Mouse (Mus musculus): ENCODE results near the gene Gm21887.
"Not testable (repeated sequence)": the region's sequence is repeated elsewhere in the genome, so short reads cannot be mapped to it uniquely, and the experiment has no call there.

Gm21887 gene

GRCm38 (mm10) chrX:170009016-170009750 is at the start of gene Gm21887:
Gene Gm21887, plus strand, starts transcription at chrX:170009659.
- DNase-seq: peak; percentile 99 to 100

- no peak for DNase-seq
Measured at GRCm38 (mm10) chrX:169969337-169969736, 40.1 kb upstream of the Gm21887 start.

DNA sequence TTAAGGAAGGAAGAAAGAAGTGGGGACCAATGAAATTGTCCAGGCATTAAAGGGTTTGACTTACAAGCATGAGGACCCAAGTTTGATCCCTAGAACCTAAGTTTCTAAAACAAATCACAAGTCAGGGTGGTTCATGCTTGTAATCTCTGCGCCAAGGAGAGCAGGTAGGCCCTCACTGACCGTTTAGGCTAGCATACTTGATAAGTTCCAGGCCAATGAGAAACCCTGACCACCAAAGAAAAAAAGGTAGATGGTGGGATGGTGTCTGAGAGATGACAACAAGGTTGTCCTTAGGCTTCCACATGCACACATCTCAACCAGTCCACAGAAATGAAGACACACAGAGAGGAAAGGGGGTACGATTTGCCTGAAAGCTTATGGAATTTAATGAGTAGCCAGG is 39.7 kb upstream of the Gm21887 start:
- DNase-seq: peak in 1 of 2 experiments; percentile 3

DNA sequence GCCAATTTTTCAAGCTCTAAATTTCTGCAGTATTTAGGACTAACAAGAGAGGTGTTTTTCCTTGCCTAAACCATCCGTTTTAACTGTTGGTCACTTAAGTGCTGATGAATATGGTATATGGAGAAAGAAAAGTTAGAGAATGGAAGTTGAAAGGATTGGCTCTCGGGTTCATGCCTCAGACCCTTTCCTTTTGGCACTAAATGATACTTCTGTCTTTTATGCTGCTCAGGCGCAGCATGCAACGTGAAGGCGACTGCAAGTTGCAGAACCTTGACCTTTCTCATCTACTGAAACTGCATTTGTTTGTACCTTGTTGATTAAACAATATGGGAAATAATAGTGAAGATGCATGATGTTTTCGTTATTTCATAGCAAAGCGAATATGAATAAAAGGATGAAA is 38.9 kb upstream of the Gm21887 start:
- DNase-seq: peak in 1 of 2 experiments; percentile 3

- not testable (repeated sequence) for DNase-seq
Measured at GRCm38 (mm10) chrX:169971562-169971961, 37.9 kb upstream of the Gm21887 start.

DNA sequence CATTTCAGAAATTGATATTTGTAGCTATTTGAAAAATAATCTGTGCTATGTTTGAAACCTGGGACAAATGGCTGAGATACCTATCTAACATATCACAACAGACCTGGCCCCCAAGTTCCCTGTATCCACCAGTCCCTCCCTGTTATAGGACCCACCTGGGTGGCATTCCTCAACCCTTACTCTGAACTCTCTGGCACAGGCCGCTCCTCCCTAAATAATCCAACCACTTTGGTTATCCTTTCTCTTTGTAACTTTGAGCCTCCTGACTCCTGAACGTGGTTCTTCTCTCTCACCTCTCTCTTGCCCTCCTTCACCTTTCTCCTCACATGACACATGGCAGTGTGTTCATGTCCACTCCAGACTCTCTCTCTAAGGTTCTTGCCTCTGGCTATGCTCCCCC is 37.3 kb upstream of the Gm21887 start:
- DNase-seq: peak in 1 of 2 experiments; percentile 8

GRCm38 (mm10) chrX:169972791-169973494 is 36.5 kb upstream of the Gm21887 start:
- DNase-seq: peak; percentile 24 to 47

- peak in 1 of 2 experiments; percentile 15 for DNase-seq
Measured at GRCm38 (mm10) chrX:169973806-169974205, 35.7 kb upstream of the Gm21887 start.

- peak; percentile 23 to 44 for DNase-seq
Measured at GRCm38 (mm10) chrX:169974456-169974855, 35.0 kb upstream of the Gm21887 start.

DNA sequence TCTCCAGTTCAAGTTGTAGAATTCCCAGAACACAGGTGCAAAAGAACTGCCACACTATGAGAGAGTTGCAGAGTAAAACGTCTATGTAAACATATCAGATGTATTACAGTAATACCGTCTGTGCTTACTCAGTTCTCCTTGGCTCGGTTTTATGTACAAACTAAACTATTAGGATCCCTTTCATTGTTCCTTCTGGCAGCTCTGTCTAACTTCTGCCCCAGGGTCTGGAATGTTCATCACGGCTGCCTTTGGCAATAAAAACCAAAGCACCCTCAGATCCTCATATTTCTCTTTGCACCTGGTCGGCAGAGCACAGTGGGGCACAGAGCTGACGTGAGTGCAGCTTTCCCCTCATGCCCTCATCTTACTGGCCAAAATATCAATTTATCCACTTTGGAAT is 34.5 kb upstream of the Gm21887 start:
- DNase-seq: peak; percentile 28 to 39

GRCm38 (mm10) chrX:169975681-169976131 is 33.8 kb upstream of the Gm21887 start:
- peak; percentile 22 to 42 for DNase-seq

DNA sequence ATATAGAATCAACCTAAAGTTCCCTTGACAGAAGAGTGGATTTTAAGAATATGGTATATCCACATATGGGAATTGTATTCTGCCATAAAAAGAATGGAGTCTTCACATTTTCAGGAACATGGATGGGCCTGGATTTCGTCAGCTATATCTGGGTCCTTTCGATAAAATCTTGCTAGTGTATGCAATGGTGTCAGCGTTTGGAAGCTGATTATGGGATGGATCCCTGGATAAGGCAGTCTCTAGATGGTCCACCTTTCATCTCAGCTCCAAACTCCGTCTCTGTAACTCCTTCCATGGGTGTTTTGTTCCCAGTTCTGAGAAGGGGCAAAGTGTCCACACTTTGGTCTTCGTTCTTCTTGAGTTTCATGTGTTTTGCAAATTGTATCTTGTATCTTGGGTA is 33.1 kb upstream of the Gm21887 start:
- peak in 1 of 2 experiments; percentile 14 for DNase-seq

GRCm38 (mm10) chrX:169977856-169978435 is 31.5 kb upstream of the Gm21887 start:
- DNase-seq: peak in 1 of 2 experiments; percentile 50

GRCm38 (mm10) chrX:169978436-169979381 is 30.8 kb upstream of the Gm21887 start:
- DNase-seq: peak; percentile 81 to 90

GRCm38 (mm10) chrX:169979461-169980202 is 29.8 kb upstream of the Gm21887 start:
- peak; percentile 19 to 49 for DNase-seq

DNA sequence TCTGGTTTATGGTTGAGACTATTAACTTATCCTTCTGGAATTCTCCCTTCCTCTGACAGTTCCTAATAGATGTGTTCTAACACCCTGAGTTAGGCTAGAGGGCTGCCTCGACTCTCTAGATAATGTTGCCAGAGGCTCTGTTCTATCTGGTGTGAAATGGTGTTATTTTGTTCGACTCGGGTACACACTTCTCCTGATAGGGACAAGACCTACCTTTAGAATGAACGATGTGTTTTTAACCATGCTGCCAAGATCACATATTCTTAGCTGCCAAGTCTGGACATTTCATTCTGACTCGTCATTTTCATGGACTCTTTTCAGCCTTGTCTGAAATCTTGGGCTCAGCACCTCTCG is 29.3 kb upstream of the Gm21887 start:
- DNase-seq: peak; percentile 14 to 32

- peak; percentile 50 to 54 for DNase-seq
Measured at GRCm38 (mm10) chrX:169980809-169981289, 28.6 kb upstream of the Gm21887 start.

GRCm38 (mm10) chrX:169981761-169982181 is 27.7 kb upstream of the Gm21887 start:
- peak; percentile 53 to 61 for DNase-seq

GRCm38 (mm10) chrX:169982606-169983400 is 26.7 kb upstream of the Gm21887 start:
- DNase-seq: peak; percentile 19 to 24

GRCm38 (mm10) chrX:169983401-169984165 is 25.9 kb upstream of the Gm21887 start:
- peak; percentile 36 to 44 for DNase-seq
